Mouse (Mus musculus) embryonic stem cell, embryonic (primary cell): Measurements from ENCODE around the gene Olfr190.
"Not testable (repeated sequence)": the region's sequence is repeated elsewhere in the genome, so short reads cannot be mapped to it uniquely, and the experiment has no call there.

ENCODE experiments used
- CTCF ChIA-PET, 4 experiments: fragments of 300-600 bp in 2 of 4; fragments of 350-600 bp in 2 of 4; sonication (Branson Sonifier 250); formaldehyde crosslinking; loops; one replicate each; lab custom pipeline; 2022; ENCODE audit warnings: inconsistent platforms in 2 of 4; lab: Charles Lee
- POLR2A ChIA-PET, 4 experiments: fragments of 300-600 bp in 2 of 4; fragments of 350-600 bp in 2 of 4; sonication (Branson Sonifier 250); formaldehyde crosslinking; loops; one replicate each; lab custom pipeline; 2022; ENCODE audit warnings: antibody characterized with exemption in 4 of 4, inconsistent platforms in 1 of 4; lab: Charles Lee

Gene Olfr190

GRCm38 (mm10) chr16:59077905-59078304, at the start of gene Olfr190:
Gene Olfr190 (minus strand): TSS chr16:59078005.
- ChIA-PET POLR2A (no interaction called here), CTCF (no interaction called here)

- ChIA-PET CTCF (no interaction called here), POLR2A (no interaction called here)
These were observed 43.2 kb upstream of the Olfr190 start, which contains the start of gene Olfr194 for GRCm38 (mm10) chr16:59120969-59121368. Gene Olfr194 (minus strand): TSS chr16:59121069.

GRCm38 (mm10) chr16:59111781-59112180, 34.0 kb upstream of the Olfr190 start, which contains the start of gene Olfr193:
Gene Olfr193 (minus strand): TSS chr16:59111881.
- CTCF ChIA-PET: no interaction called here
- POLR2A ChIA-PET: no interaction called here

- POLR2A ChIA-PET: interaction anchor here in 1 of 4 experiments (0.7 kb wide), 1 partner anchor 757 kb away, joined by 5 read pairs; no protein-coding TSS in a partner anchor
- CTCF ChIA-PET: not testable (repeated sequence)
These were observed 30.7 kb upstream of the Olfr190 start for GRCm38 (mm10) chr16:59108522-59108921.

- ChIA-PET POLR2A (no interaction called here), CTCF (no interaction called here)
These were observed 27.5 kb upstream of the Olfr190 start for GRCm38 (mm10) chr16:59105312-59105711.

- CTCF ChIA-PET, POLR2A ChIA-PET: not testable (repeated sequence)
These were observed 11.9 kb upstream of the Olfr190 start, which contains the start of gene Olfr191 for GRCm38 (mm10) chr16:59089722-59090121. Gene Olfr191 (minus strand): TSS chr16:59089822.

GRCm38 (mm10) chr16:59081113-59081512, 3.3 kb upstream of the Olfr190 start:
- CTCF ChIA-PET, POLR2A ChIA-PET: not testable (repeated sequence)

- CTCF ChIA-PET: no interaction called here
- POLR2A ChIA-PET: no interaction called here
These were observed 4.3 kb downstream of the Olfr190 start for GRCm38 (mm10) chr16:59073520-59073919.

- CTCF ChIA-PET: no interaction called here
- POLR2A ChIA-PET: no interaction called here
These were observed 6.0 kb downstream of the Olfr190 start for GRCm38 (mm10) chr16:59071755-59072154.

- CTCF ChIA-PET, POLR2A ChIA-PET: not testable (repeated sequence)
These were observed 15.4 kb downstream of the Olfr190 start for GRCm38 (mm10) chr16:59062411-59062810.

- CTCF ChIA-PET, POLR2A ChIA-PET: not testable (repeated sequence)
These were observed 28.5 kb downstream of the Olfr190 start for GRCm38 (mm10) chr16:59049286-59049685.

GRCm38 (mm10) chr16:59048860-59049259, 28.9 kb downstream of the Olfr190 start:
- CTCF ChIA-PET: no interaction called here
- POLR2A ChIA-PET: no interaction called here

GRCm38 (mm10) chr16:59047579-59047978, 30.2 kb downstream of the Olfr190 start:
- CTCF ChIA-PET: no interaction called here
- POLR2A ChIA-PET: no interaction called here

GRCm38 (mm10) chr16:59045835-59046234, 32.0 kb downstream of the Olfr190 start:
- CTCF ChIA-PET: no interaction called here
- POLR2A ChIA-PET: no interaction called here

- ChIA-PET CTCF (no interaction called here), POLR2A (no interaction called here)
These were observed 38.1 kb downstream of the Olfr190 start, which contains the start of gene Olfr187 for GRCm38 (mm10) chr16:59039710-59040109. Gene Olfr187 (minus strand): TSS chr16:59039767.

- ChIA-PET CTCF (no interaction called here), POLR2A (no interaction called here)
These were observed 47.6 kb downstream of the Olfr190 start, which contains the start of gene Olfr186 for GRCm38 (mm10) chr16:59030191-59030590. Gene Olfr186 (minus strand): TSS chr16:59030291.
